Mouse (Mus musculus) CH12.LX (cell line): ENCODE results near the gene Xylt1.

Experiments
- CTCF ChIP-seq, 2 experiments: IDR thresholded peaks in 1 of 2; conservative IDR thresholded peaks in 1 of 2; 2 replicates each; pipeline ENCODE4 v1.5.1; 2011 to 2012; ENCODE audit warnings: low read depth in 2 of 2, low read length in 2 of 2, improper control_type of control experiment in 1 of 2, inconsistent platforms in 1 of 2, mild to moderate bottlenecking in 1 of 2, moderate library complexity in 1 of 2
- EP300 ChIP-seq: IDR thresholded peaks from 2 replicates; pipeline ENCODE4 v1.6.1; 2011; ENCODE audit warnings: low read length, improper control_type of control experiment
- HCFC1 ChIP-seq: IDR thresholded peaks from 2 replicates; pipeline ENCODE4 v1.6.1; 2012; ENCODE audit warnings: low read depth, mild to moderate bottlenecking, inconsistent platforms, low read length, improper control_type of control experiment
- MXI1 ChIP-seq: IDR thresholded peaks from 2 replicates; pipeline ENCODE4 v1.6.1; 2011; ENCODE audit warnings: mild to moderate bottlenecking, low read depth, low read length, improper control_type of control experiment
- NELFE ChIP-seq: IDR thresholded peaks from 2 replicates; pipeline ENCODE4 v1.6.1; 2011; ENCODE audit warnings: low read depth, low read length, improper control_type of control experiment
- POLR2A ChIP-seq: IDR thresholded peaks from 2 replicates; pipeline ENCODE4 v1.6.1; 2011; ENCODE audit warnings: low read depth, mild to moderate bottlenecking, improper control_type of control experiment, low read length
- RAD21 ChIP-seq: IDR thresholded peaks from 2 replicates; pipeline ENCODE4 v1.6.1; 2011; ENCODE audit warnings: low read depth, mild to moderate bottlenecking, low read length, improper control_type of control experiment, moderate library complexity
- TBP ChIP-seq: conservative IDR thresholded peaks from 2 replicates; pipeline ENCODE4 v1.6.1; 2011; ENCODE audit warnings: low read depth, low read length, improper control_type of control experiment
- TCF12 ChIP-seq: IDR thresholded peaks from 2 replicates; pipeline ENCODE4 v1.6.1; 2014; ENCODE audit warnings: low read depth, mild to moderate bottlenecking, inconsistent platforms, low read length, improper control_type of control experiment
- ZKSCAN1 ChIP-seq: IDR thresholded peaks from 2 replicates; pipeline ENCODE4 v1.6.1; 2012; ENCODE audit warnings: low read depth, inconsistent platforms, low read length, improper control_type of control experiment, borderline replicate concordance
- ZMIZ1 ChIP-seq: IDR thresholded peaks from 2 replicates; pipeline ENCODE4 v1.6.1; 2012; ENCODE audit warnings: low read depth, mild to moderate bottlenecking, inconsistent platforms, low read length, improper control_type of control experiment
- ZNF384 ChIP-seq: IDR thresholded peaks from 2 replicates; pipeline ENCODE4 v1.6.1; 2012; ENCODE audit warnings: low read depth, low read length, improper control_type of control experiment, inconsistent platforms

DNA sequence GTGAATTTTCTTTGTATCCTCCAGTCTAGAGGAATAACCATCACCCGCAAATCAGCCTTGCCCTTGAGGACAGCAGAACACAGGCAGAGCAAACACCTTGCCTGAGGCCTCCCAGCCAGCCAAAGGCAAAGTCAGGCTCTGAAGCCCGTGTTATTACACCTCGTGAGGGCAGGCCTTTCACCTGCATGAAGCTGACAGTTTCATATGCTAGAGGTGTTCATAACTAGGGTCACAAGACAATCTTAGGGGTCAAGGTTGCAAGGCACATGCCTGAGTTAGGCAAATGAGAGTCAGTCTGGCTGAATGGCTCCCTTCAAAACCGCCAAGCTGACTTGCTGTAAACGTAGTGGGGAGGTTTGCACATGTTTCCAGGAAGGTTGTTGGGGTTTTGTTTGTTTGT lies 186.5 kb downstream of the Xylt1 start:
- TF ChIP-seq CTCF (conservative IDR thresholded peaks at IDR 0.05 in 1 of 2, IDR thresholded peaks at IDR 0.05 in 1 of 2; ENCODE audit: low read depth in 2 of 2, low read length in 2 of 2) (no peak), NELFE (no peak), EP300 (no peak), ZNF384 (no peak), ZMIZ1 (no peak), HCFC1 (no peak), RAD21 (no peak), MXI1 (no peak), POLR2A (no peak), ZKSCAN1 (no peak), TCF12 (no peak), TBP (no peak)
